Mouse (Mus musculus): ENCODE results near the gene Zfp82. TPM values are rescaled to one million over a fixed set of nuclear protein-coding genes. Genes with fewer than 3 reads are reported as not detected.

The Zfp82 gene
- 2.0 TPM for polyA plus RNA-seq (2014; fragmentation: Illumina TruSeq; extraction: RNeasy Lipid Tissue Mini Kit (QIAGEN cat#74804); ENCODE audit: low read depth, low replicate concordance)

DNA sequence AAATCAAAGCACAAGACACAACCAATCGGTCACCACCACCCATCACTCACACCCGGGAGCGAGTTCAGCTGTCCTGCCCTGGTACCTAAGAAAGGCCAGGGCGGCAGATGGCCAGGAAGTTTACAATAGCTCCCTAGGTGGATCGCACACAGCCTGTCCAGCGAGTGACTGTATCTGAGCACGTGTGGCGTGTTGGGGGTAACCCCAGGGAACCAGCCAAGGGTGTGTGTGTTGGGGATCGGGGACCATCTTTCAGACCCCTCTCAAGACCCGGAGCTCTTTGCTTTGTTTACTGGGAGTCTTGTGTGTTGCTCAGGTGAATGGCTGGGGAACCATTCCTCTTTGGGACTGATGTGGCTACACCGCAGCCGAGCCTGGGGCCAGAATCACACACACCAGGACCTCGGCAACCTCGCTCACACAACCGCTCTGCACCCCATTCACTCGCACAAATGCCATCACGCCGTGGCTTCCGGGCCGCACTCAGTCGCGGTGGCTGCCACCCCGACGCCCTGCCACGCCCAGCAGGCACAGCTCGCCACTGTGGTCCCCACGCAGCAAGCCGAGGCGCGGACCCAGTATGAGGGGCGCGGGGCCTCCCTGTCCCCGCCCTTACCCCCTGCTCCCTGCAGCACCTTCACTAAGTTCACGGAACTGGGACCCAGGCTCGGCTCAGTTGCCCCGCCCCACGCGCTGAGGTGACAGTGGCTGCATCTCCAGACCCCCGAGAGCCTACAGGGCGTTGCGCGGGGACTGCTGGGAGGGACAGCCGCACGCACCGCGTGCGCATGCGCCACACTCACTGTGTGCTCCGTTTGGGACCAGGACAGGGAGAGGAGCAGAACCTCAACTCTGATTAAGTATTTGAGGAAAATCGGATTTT is at the start of gene Zfp82:
Gene Zfp82 (minus strand): TSS at position 755 of the 883 bp plus-strand sequence.

GRCm38 (mm10) chr7:30121308-30122187 is 48.8 kb upstream of the Zfp82 start, which contains the start of gene Zfp382:
Gene Zfp382, plus strand, starts transcription at chr7:30121942.

GRCm38 (mm10) chr7:30094646-30095429 is 22.1 kb upstream of the Zfp82 start, which contains the start of gene Zfp260:
Gene Zfp260, plus strand, starts transcription at chr7:30094777.

GRCm38 (mm10) chr7:30090092-30090969 is 17.6 kb upstream of the Zfp82 start, which contains the start of the genes Gm26920 and Zfp566:
Gene Gm26920, minus strand, starts transcription at chr7:30090410.
Gene Zfp566, minus strand, starts transcription at chr7:30090527.

DNA sequence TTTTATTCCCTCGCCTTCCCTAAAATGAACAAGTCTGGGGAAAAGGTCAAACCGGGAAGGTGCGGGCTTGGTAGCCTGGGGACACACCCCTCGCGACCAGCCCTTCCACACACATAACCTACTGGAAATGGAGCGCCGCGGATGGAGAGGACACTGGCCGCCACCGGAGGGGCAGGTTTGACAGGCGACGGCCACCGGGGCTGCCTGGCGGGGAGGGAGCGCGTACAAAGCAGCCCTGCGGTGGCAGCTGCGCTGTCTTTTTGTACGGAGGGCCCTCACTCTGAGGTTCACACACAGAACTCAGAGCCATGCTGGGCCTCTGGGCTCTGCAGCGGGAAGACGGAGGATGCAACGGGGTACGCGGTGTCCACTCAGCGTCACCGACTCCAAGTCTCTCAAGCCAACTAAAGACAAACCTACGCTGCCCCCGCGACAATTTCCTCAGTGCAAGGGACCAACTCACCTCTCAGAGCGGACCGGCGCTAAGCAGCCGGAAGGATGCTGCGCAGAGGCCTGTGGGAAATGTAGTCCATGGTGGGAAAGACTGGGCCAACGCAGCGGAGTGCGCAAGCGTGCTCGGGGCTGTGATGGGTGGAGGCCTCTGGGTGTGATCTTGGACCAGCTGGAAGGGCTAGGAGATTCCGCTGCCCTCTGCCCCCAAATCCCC is 21.7 kb downstream of the Zfp82 start, which contains the start of gene Zfp14:
Gene Zfp14 (minus strand): TSS at position 499 of the 667 bp plus-strand sequence.

Other genes with a start within 250 kb of the Zfp82 start
- gene Zfp940, start 219.2 kb downstream of the Zfp82 start, polyA plus RNA-seq (2014; fragmentation: Illumina TruSeq; extraction: RNeasy Lipid Tissue Mini Kit (QIAGEN cat#74804); ENCODE audit: low read depth, low replicate concordance): 3.6 TPM
- gene Zfp420, start 212.9 kb downstream of the Zfp82 start, polyA plus RNA-seq (2014; fragmentation: Illumina TruSeq; extraction: RNeasy Lipid Tissue Mini Kit (QIAGEN cat#74804); ENCODE audit: low read depth, low replicate concordance): 18.5 TPM
- gene Zfp27, start 166.3 kb downstream of the Zfp82 start, polyA plus RNA-seq (2014; fragmentation: Illumina TruSeq; extraction: RNeasy Lipid Tissue Mini Kit (QIAGEN cat#74804); ENCODE audit: low read depth, low replicate concordance): 4.6 TPM
- 10.3 TPM for gene Zfp383, start 164.7 kb downstream of the Zfp82 start, polyA plus RNA-seq (2014; fragmentation: Illumina TruSeq; extraction: RNeasy Lipid Tissue Mini Kit (QIAGEN cat#74804); ENCODE audit: low read depth, low replicate concordance)
- gene Zfp74, start 118.8 kb downstream of the Zfp82 start, polyA plus RNA-seq (2014; fragmentation: Illumina TruSeq; extraction: RNeasy Lipid Tissue Mini Kit (QIAGEN cat#74804); ENCODE audit: low read depth, low replicate concordance): 10.1 TPM
- gene Zfp568, start 88.9 kb downstream of the Zfp82 start, polyA plus RNA-seq (2014; fragmentation: Illumina TruSeq; extraction: RNeasy Lipid Tissue Mini Kit (QIAGEN cat#74804); ENCODE audit: low read depth, low replicate concordance): 6.0 TPM
- 3.1 TPM for gene Zfp14, start 21.5 kb downstream of the Zfp82 start, polyA plus RNA-seq (2014; fragmentation: Illumina TruSeq; extraction: RNeasy Lipid Tissue Mini Kit (QIAGEN cat#74804); ENCODE audit: low read depth, low replicate concordance)
- gene Gm26920, start 17.5 kb upstream of the Zfp82 start, polyA plus RNA-seq (2014; fragmentation: Illumina TruSeq; extraction: RNeasy Lipid Tissue Mini Kit (QIAGEN cat#74804); ENCODE audit: low read depth, low replicate concordance): not detected
- 1.9 TPM for gene Zfp566, start 17.6 kb upstream of the Zfp82 start, polyA plus RNA-seq (2014; fragmentation: Illumina TruSeq; extraction: RNeasy Lipid Tissue Mini Kit (QIAGEN cat#74804); ENCODE audit: low read depth, low replicate concordance)
- 97.5 TPM for gene Zfp260, start 21.9 kb upstream of the Zfp82 start, polyA plus RNA-seq (2014; fragmentation: Illumina TruSeq; extraction: RNeasy Lipid Tissue Mini Kit (QIAGEN cat#74804); ENCODE audit: low read depth, low replicate concordance)
- gene Zfp382, start 49.0 kb upstream of the Zfp82 start, polyA plus RNA-seq (2014; fragmentation: Illumina TruSeq; extraction: RNeasy Lipid Tissue Mini Kit (QIAGEN cat#74804); ENCODE audit: low read depth, low replicate concordance): 0.93 TPM
- 32.4 TPM for gene Zfp146, start 96.8 kb upstream of the Zfp82 start, polyA plus RNA-seq (2014; fragmentation: Illumina TruSeq; extraction: RNeasy Lipid Tissue Mini Kit (QIAGEN cat#74804); ENCODE audit: low read depth, low replicate concordance)
- not detected for gene Cox7a1, start 111.2 kb upstream of the Zfp82 start, polyA plus RNA-seq (2014; fragmentation: Illumina TruSeq; extraction: RNeasy Lipid Tissue Mini Kit (QIAGEN cat#74804); ENCODE audit: low read depth, low replicate concordance)
- gene Capns1, start 125.9 kb upstream of the Zfp82 start, polyA plus RNA-seq (2014; fragmentation: Illumina TruSeq; extraction: RNeasy Lipid Tissue Mini Kit (QIAGEN cat#74804); ENCODE audit: low read depth, low replicate concordance): 58.2 TPM
- not detected for gene Polr2i, start 159.0 kb upstream of the Zfp82 start, polyA plus RNA-seq (2014; fragmentation: Illumina TruSeq; extraction: RNeasy Lipid Tissue Mini Kit (QIAGEN cat#74804); ENCODE audit: low read depth, low replicate concordance)
- 7.6 TPM for gene Tbcb, start 159.4 kb upstream of the Zfp82 start, polyA plus RNA-seq (2014; fragmentation: Illumina TruSeq; extraction: RNeasy Lipid Tissue Mini Kit (QIAGEN cat#74804); ENCODE audit: low read depth, low replicate concordance)
- gene Ovol3, start 162.8 kb upstream of the Zfp82 start, polyA plus RNA-seq (2014; fragmentation: Illumina TruSeq; extraction: RNeasy Lipid Tissue Mini Kit (QIAGEN cat#74804); ENCODE audit: low read depth, low replicate concordance): not detected
- not detected for gene Thap8, start 207.2 kb upstream of the Zfp82 start, polyA plus RNA-seq (2014; fragmentation: Illumina TruSeq; extraction: RNeasy Lipid Tissue Mini Kit (QIAGEN cat#74804); ENCODE audit: low read depth, low replicate concordance)
- gene Wdr62, start 207.5 kb upstream of the Zfp82 start, polyA plus RNA-seq (2014; fragmentation: Illumina TruSeq; extraction: RNeasy Lipid Tissue Mini Kit (QIAGEN cat#74804); ENCODE audit: low read depth, low replicate concordance): not detected
- gene Clip3, start 218.8 kb upstream of the Zfp82 start, polyA plus RNA-seq (2014; fragmentation: Illumina TruSeq; extraction: RNeasy Lipid Tissue Mini Kit (QIAGEN cat#74804); ENCODE audit: low read depth, low replicate concordance): 1.7 TPM
- 4.7 TPM for gene Alkbh6, start 235.8 kb upstream of the Zfp82 start, polyA plus RNA-seq (2014; fragmentation: Illumina TruSeq; extraction: RNeasy Lipid Tissue Mini Kit (QIAGEN cat#74804); ENCODE audit: low read depth, low replicate concordance)
- gene Syne4, start 241.9 kb upstream of the Zfp82 start, polyA plus RNA-seq (2014; fragmentation: Illumina TruSeq; extraction: RNeasy Lipid Tissue Mini Kit (QIAGEN cat#74804); ENCODE audit: low read depth, low replicate concordance): 5.0 TPM
- gene E130208F15Rik, start 248.8 kb upstream of the Zfp82 start, polyA plus RNA-seq (2014; fragmentation: Illumina TruSeq; extraction: RNeasy Lipid Tissue Mini Kit (QIAGEN cat#74804); ENCODE audit: low read depth, low replicate concordance): 1.4 TPM

All from kidney, adult 10 weeks (tissue).